Mouse (Mus musculus): ENCODE results near the gene Faf1.

DNA sequence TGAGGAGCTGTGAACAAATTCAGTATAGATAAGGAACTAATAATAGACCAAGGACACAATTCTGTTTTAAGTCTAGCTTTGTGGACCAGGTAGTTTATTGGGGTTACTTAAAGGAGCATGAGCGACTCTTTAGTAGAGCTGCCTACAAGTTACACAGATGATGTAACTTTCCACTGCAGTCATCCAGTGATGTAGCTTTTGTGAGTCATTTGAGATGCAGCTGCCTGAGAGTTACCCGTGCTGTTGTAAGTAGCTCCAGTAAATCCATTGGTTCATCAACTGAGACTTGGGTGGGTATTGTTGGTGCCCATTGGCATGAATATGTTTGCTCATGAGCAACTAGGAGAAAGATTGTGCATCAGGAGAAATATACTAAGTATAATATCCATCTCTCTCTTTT, 29.0 kb downstream of the Faf1 start:
- TF ChIP-seq CTCF (IDR thresholded peaks at IDR 0.05), result no peak
- no peak for TF ChIP-seq EP300 (IDR thresholded peaks at IDR 0.05)

Data from lung, postnatal 0 days (tissue).